Mouse (Mus musculus) cerebellum, adult 2 months (tissue): Measurements from ENCODE around the gene Izumo4.
A peak's percentile ranks its signal among the peaks of the same experiment; 100 is the strongest.

Experiments used
- CTCF ChIP-seq: fragments of 200-500 bp; IDR thresholded peaks from 2 replicates; pipeline ENCODE4 v1.5.1; 2011; ENCODE audit warnings: low read depth, mild to moderate bottlenecking, control low read depth, low read length, moderate library complexity, borderline replicate concordance; ENCODE audit not compliant: insufficient read depth
- POLR2A ChIP-seq: fragments of 200-500 bp; IDR thresholded peaks from 2 replicates; pipeline ENCODE4 v1.6.1; 2011; ENCODE audit warnings: low read length, control low read depth, borderline replicate concordance; ENCODE audit not compliant: insufficient read depth

- TF ChIP-seq CTCF (no peak), POLR2A (peak; percentile 51; the same call in 1 of the 2 replicates)
These were observed 52.8 kb downstream of the Izumo4 start, which contains the start of gene Dot1l for GRCm38 (mm10) chr10:80754594-80755290.
